Mouse (Mus musculus): ENCODE data around the gene Copg2. TPM values are rescaled to one million over a fixed set of nuclear protein-coding genes. Genes with fewer than 3 reads are reported as not detected.
"Not testable (repeated sequence)": the region's sequence is repeated elsewhere in the genome, so short reads cannot be mapped to it uniquely, and the experiment has no call there.

Copg2 gene
- total RNA-seq, 4 experiments from 2014 or later: 13.0 to 14.5 (median 13.4) TPM

- DNase-seq (ENCODE audit: low spot score in 2 of 2): no peak
These were observed 64.4 kb downstream of the Copg2 start for GRCm38 (mm10) chr6:30832241-30832640.

GRCm38 (mm10) chr6:30813626-30814025 lies 83.0 kb downstream of the Copg2 start:
- no peak for DNase-seq (ENCODE audit: low spot score in 2 of 2)

GRCm38 (mm10) chr6:30805053-30805752 lies 91.4 kb downstream of the Copg2 start:
- DNase-seq (ENCODE audit: low spot score in 2 of 2): peak in 1 of 2 experiments; percentile 3

- DNase-seq (ENCODE audit: low spot score in 2 of 2): peak; percentile 6 to 9
These were observed 92.1 kb downstream of the Copg2 start for GRCm38 (mm10) chr6:30804389-30805052.

GRCm38 (mm10) chr6:30802915-30803314 lies 93.7 kb downstream of the Copg2 start:
- DNase-seq (ENCODE audit: low spot score in 2 of 2): not testable (repeated sequence)

DNA sequence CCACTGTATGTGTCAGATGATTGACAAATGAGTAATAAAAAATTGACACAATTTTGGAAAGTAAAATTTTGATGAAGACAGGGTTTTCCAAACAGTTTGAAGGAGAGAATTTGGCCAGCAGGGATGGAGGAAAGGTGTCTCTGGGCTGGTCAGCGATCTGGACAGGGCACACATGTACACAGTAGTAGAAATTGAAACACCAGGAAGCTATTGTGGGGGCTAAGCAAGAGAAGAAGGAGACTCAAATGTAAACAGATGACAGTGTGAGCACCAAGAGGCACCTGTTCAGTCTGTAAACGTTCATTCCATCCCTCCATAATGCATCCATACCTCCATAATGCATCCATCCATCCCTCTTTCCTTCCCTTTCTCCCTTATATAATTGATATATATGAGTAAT lies 145.4 kb downstream of the Copg2 start:
- DNase-seq (ENCODE audit: low spot score in 2 of 2): no peak

DNA sequence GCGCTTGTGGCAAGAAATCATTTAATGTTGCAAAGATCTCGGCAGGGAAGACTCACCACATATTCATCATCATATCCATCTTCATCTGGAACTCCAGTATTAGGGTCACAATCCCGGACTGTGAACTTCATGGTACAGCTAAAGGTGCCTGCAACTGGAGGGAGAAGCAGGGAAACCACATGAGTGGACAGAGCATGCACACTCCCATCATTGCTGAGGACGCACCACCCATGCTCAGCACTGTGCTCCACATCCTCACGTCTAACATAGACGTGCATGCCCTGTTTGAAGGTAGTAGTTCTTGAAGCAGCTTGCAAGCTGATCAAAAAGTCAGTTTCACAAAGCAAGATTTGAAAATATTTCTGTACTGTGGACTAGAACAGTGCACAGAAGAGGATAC lies 146.1 kb downstream of the Copg2 start:
- no peak for DNase-seq (ENCODE audit: low spot score in 2 of 2)

DNA sequence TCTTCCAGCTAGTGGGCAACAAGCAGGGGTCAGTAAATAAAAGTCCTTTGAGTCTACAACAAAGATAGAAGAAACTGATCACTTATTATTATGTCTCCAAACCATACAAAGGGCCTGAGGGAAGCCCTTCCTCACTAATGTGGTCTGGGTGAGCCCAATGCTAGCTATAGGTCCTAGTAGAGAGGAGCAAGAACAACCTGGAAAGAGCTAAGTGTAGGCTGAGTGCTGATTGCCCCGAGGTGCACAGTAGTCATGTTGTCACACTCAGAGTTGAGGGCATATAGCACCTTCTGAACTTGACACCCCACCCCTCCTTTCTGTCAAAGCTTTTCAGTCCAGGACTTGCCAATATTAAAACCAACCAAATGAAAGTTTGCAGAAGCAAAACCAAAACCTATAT lies 146.7 kb downstream of the Copg2 start:
- DNase-seq (ENCODE audit: low spot score in 2 of 2): no peak

DNA sequence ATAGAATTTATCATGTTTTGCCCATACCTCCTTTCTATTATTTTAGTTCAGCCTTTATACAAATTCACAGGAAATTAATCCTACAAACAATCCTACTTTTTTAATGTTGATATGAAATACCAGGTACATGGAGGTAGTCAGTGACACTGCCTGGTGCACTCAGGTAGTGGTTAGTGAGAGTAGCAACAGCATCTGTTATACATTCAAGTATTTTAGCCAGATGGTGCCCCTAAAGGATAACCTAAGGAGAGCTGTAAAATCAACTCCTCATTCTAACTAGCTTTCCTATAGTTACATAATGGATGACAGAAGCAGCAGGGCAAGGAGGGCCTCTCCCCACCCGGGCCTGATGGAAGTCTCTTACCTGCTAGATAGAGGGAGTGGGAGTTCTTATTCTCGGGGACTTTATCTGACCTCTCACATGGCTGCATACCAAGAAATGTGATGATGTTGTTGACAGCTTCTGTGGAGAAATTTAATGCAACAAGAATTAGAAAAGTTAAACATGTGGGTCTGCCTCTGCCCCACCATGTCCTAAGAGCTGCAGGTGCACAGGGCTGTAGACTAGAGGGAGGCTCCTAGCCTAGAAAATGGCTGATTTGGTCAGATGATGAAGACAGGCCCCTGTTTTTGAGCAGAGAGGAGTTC lies 147.4 kb downstream of the Copg2 start:
- no peak for DNase-seq (ENCODE audit: low spot score in 2 of 2)

DNA sequence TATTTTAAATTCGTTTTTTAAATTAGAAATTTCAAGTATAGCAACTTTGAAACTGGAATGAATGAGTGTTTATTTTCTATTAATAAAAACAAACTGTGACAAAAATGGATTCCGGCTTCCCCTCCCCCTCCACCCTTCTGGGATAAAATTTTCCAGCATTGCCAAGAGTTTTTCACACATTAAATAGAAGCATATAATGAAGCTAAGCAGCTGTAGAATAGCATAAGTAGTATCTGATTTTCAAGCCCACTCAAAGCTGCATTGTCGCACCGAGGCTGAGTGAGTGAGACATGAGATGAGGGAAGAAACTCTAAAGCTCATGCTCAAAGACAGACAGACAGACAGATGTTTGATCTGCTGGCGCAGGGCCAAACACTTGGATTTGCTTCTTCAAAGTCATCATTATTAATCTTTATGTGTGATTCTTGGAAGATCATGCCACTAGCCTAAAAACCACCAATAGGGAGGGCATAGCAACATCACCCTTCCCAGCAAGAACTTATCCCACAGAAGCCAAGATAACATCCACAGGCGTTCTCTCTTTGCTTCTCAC lies 148.2 kb downstream of the Copg2 start:
- no peak for DNase-seq (ENCODE audit: low spot score in 2 of 2)

- DNase-seq (ENCODE audit: low spot score in 2 of 2): no peak
These were observed 148.8 kb downstream of the Copg2 start for GRCm38 (mm10) chr6:30747631-30748357.

DNA sequence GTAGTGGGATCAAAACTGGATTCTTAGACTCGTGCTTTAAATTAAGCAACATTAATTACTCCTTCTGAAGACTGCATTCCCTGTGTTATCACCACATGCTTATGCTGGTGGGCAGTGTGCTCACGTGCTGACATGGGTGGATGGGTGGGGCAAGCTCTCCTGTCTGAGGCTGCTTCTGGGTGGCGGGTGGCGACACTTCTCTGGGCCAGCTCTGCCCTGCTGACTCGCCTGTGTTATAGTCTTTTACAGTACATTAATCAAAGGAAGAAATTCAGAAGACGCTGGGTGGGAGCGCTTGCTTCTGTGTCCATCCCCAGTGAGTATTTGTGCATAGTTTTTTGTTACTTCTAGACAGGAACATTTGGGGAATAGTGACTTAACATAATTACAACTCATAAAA lies 151.0 kb downstream of the Copg2 start:
- DNase-seq (ENCODE audit: low spot score in 2 of 2): no peak

- DNase-seq (ENCODE audit: low spot score in 2 of 2): no peak
These were observed 151.7 kb downstream of the Copg2 start for GRCm38 (mm10) chr6:30744846-30745245.

- no peak for DNase-seq (ENCODE audit: low spot score in 2 of 2)
These were observed 157.3 kb downstream of the Copg2 start for GRCm38 (mm10) chr6:30739177-30739747.

GRCm38 (mm10) chr6:30738464-30739006 lies 158.1 kb downstream of the Copg2 start:
- no peak for DNase-seq (ENCODE audit: low spot score in 2 of 2)

- peak; percentile 15 to 31 for DNase-seq (ENCODE audit: low spot score in 2 of 2)
These were observed 158.8 kb downstream of the Copg2 start for GRCm38 (mm10) chr6:30737548-30738463.

DNA sequence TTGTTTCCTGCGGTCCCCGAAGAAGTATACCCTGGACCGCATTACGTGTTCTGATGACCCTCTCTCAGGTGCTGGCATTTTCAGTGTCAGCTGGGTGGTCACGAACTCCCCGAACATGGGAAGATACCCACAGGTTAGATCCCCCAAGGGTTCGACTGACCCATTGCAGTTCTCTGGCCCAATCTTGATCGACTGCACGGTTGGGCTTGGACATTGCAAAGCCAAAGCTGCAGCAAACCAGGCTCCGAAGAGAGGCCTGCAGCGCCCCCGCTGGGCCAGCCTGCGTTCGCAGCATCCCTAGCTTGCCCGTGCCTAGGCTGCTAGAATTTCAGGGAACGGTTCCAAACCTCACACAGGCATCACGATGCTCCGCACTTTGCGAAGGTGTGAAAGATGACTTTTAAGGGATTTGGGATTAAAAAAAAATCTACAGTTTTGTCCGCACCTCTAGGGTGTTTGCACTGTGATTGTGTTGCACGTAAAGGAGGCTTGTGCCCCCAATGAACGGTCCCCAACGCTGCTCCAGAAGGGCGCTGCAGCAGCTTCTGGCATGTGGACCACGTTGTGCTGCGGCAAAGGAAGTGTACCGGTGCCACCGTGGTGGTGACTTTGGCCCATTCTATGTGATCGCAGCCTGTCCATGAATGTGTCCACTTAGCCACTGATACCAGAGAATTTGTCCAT lies 159.6 kb downstream of the Copg2 start:
- peak; percentile 25 to 36 for DNase-seq (ENCODE audit: low spot score in 2 of 2)

- no peak for DNase-seq (ENCODE audit: low spot score in 2 of 2)
These were observed 160.2 kb downstream of the Copg2 start for GRCm38 (mm10) chr6:30736372-30736762.

DNA sequence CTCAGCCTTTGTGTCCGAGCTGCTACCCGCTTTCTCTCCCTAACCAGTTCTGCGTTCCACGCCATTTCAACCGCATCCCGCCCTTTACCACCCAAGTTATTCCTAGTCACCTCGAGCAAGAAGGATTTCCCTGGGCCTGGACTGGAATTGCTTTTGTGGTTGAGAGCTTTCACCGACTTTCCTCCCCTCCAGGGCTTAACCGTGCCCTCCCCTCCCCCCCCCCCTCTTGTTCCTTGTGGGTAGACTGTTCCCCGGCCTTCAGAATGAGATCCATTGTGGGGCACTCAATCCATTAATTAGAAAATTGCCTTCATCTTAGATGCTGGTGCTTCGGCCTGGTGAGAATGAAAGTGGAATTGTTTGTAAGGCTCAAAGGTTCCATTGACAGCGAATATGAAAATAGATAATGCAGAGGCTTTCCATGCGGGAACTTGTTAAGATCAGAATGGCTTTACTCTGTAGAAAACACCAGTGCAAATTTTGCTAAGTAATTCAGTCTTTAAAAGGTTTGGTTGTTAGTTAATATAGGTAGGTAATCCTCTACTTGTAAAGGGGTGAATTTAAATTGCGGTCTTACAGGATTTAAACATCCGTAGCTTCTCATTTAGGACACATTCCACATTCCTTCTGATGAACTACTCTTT lies 160.7 kb downstream of the Copg2 start:
- DNase-seq (ENCODE audit: low spot score in 2 of 2): no peak

All from gastrocnemius, adult 8-10 months (tissue).